Mouse (Mus musculus): Measurements from ENCODE around the gene Ranbp17. TPM values are rescaled to one million over a fixed set of nuclear protein-coding genes. Genes with fewer than 3 reads are reported as not detected.

Gene Ranbp17
- polyA plus RNA-seq, 1 experiment from 2014 or later: 9.4 TPM

- Histone ChIP-seq H3K9ac (replicated peaks) (no peak overlapping the region), H3K4me2 (no peak overlapping the region), H3K4me3 (replicated peaks) (no peak overlapping the region), H3K9me3 (replicated peaks) (no peaks in the 10 kb centered on the region), H3K36me3 (no peaks in the 10 kb centered on the region), H3K4me1 (peaks cover 18% of the 10 kb centered on the region), H3K27ac (replicated peaks) (no peak overlapping the region), H3K27me3 (replicated peaks) (peaks cover 73% of the 10 kb centered on the region)
- no peak for ATAC-seq (ENCODE audit: low FRiP score)
- WGBS: 29% methylated on average over 7 of the region's 7 CpGs
Measured at GRCm38 (mm10) chr11:33195061-33195460, 318.5 kb downstream of the Ranbp17 start.

- WGBS: under 1% methylated on average over 12 of the region's 12 CpGs
- no peak for ATAC-seq (ENCODE audit: low FRiP score)
- H3K4me2 ChIP-seq: peak overlapping the region; percentile 26
- no peak overlapping the region for H3K4me3 ChIP-seq (replicated peaks)
- no peaks in the 10 kb centered on the region for H3K36me3 ChIP-seq
- H3K27ac ChIP-seq (replicated peaks): no peak overlapping the region; the same call in 1 of the 2 replicates
- H3K27me3 ChIP-seq (replicated peaks): peaks cover 66% of the 10 kb centered on the region
- no peak overlapping the region for H3K9ac ChIP-seq (replicated peaks)
- peaks cover 17% of the 10 kb centered on the region for H3K4me1 ChIP-seq
- no peaks in the 10 kb centered on the region for H3K9me3 ChIP-seq (replicated peaks)
Measured at GRCm38 (mm10) chr11:33193695-33194094, 319.9 kb downstream of the Ranbp17 start.

GRCm38 (mm10) chr11:33181804-33182203 is 331.7 kb downstream of the Ranbp17 start:
- no peak for ATAC-seq (ENCODE audit: low FRiP score)
- no peak overlapping the region for H3K9ac ChIP-seq (replicated peaks)
- H3K27ac ChIP-seq (replicated peaks): no peak overlapping the region
- H3K4me2 ChIP-seq: no peak overlapping the region
- H3K27me3 ChIP-seq (replicated peaks): peaks cover 16% of the 10 kb centered on the region
- H3K4me3 ChIP-seq (replicated peaks): no peak overlapping the region
- H3K4me1 ChIP-seq: peaks cover 13% of the 10 kb centered on the region
- H3K9me3 ChIP-seq (replicated peaks): no peaks in the 10 kb centered on the region
- H3K36me3 ChIP-seq: no peaks in the 10 kb centered on the region
- 83% methylated on average over 3 of the region's 3 CpGs for WGBS

- H3K9me3 ChIP-seq (replicated peaks): no peaks in the 10 kb centered on the region
- no peak for ATAC-seq (ENCODE audit: low FRiP score)
- peaks cover 16% of the 10 kb centered on the region for H3K27me3 ChIP-seq (replicated peaks)
- H3K4me3 ChIP-seq (replicated peaks): no peak overlapping the region; the same call in 1 of the 2 replicates
- no peak overlapping the region for H3K27ac ChIP-seq (replicated peaks)
- no peak overlapping the region for H3K9ac ChIP-seq (replicated peaks)
- WGBS: 6% methylated on average over 18 of the region's 18 CpGs
- peaks cover 13% of the 10 kb centered on the region for H3K4me1 ChIP-seq
- peak overlapping the region; percentile 45 for H3K4me2 ChIP-seq
- H3K36me3 ChIP-seq: no peaks in the 10 kb centered on the region
Measured at GRCm38 (mm10) chr11:33180701-33181116, 332.8 kb downstream of the Ranbp17 start.

GRCm38 (mm10) chr11:33179802-33180201 is 333.7 kb downstream of the Ranbp17 start:
- Histone ChIP-seq H3K4me2 (no peak overlapping the region), H3K27me3 (replicated peaks) (peaks cover 20% of the 10 kb centered on the region), H3K36me3 (no peaks in the 10 kb centered on the region), H3K4me3 (replicated peaks) (no peak overlapping the region), H3K4me1 (peaks cover 13% of the 10 kb centered on the region), H3K27ac (replicated peaks) (no peak overlapping the region), H3K9ac (replicated peaks) (no peak overlapping the region), H3K9me3 (replicated peaks) (no peaks in the 10 kb centered on the region)
- 21% methylated on average over 1 of the region's 1 CpGs for WGBS
- ATAC-seq (ENCODE audit: low FRiP score): no peak

GRCm38 (mm10) chr11:33176525-33177245 is 336.9 kb downstream of the Ranbp17 start:
- Histone ChIP-seq H3K27ac (replicated peaks) (peak overlapping the region; percentile 18; the same call in 1 of the 2 replicates), H3K4me3 (replicated peaks) (no peak overlapping the region), H3K9ac (replicated peaks) (no peak overlapping the region), H3K36me3 (no peaks in the 10 kb centered on the region), H3K9me3 (replicated peaks) (no peaks in the 10 kb centered on the region), H3K27me3 (replicated peaks) (peaks cover 20% of the 10 kb centered on the region), H3K4me1 (peaks cover 13% of the 10 kb centered on the region), H3K4me2 (no peak overlapping the region; the same call in 1 of the 2 replicates)
- 28% methylated on average over 20 of the region's 20 CpGs for WGBS
- peak; percentile 68; the same call in 1 of the 2 replicates for ATAC-seq (ENCODE audit: low FRiP score)

- peaks cover 7% of the 10 kb centered on the region for H3K4me1 ChIP-seq
- no peak overlapping the region for H3K27ac ChIP-seq (replicated peaks)
- no peak overlapping the region for H3K4me3 ChIP-seq (replicated peaks)
- H3K36me3 ChIP-seq: no peaks in the 10 kb centered on the region
- WGBS: 59% methylated on average over 3 of the region's 3 CpGs
- peaks cover 14% of the 10 kb centered on the region for H3K27me3 ChIP-seq (replicated peaks)
- peak; percentile 80 for ATAC-seq (ENCODE audit: low FRiP score)
- no peak overlapping the region for H3K4me2 ChIP-seq
- H3K9me3 ChIP-seq (replicated peaks): no peaks in the 10 kb centered on the region
- no peak overlapping the region for H3K9ac ChIP-seq (replicated peaks)
Measured at GRCm38 (mm10) chr11:33175768-33176167, 337.8 kb downstream of the Ranbp17 start.

- no peaks in the 10 kb centered on the region for H3K9me3 ChIP-seq (replicated peaks)
- no peak for ATAC-seq (ENCODE audit: low FRiP score)
- no peaks in the 10 kb centered on the region for H3K4me1 ChIP-seq
- 0 out of 2 replicates have a peak, but pooled peaks cover 4% of the 10 kb centered on the region for H3K27me3 ChIP-seq (replicated peaks)
- no peak overlapping the region for H3K27ac ChIP-seq (replicated peaks)
- H3K36me3 ChIP-seq: no peaks in the 10 kb centered on the region
- H3K9ac ChIP-seq (replicated peaks): no peak overlapping the region
- no peak overlapping the region for H3K4me2 ChIP-seq
- H3K4me3 ChIP-seq (replicated peaks): no peak overlapping the region
- WGBS: 13% methylated on average over 9 of the region's 9 CpGs
Measured at GRCm38 (mm10) chr11:33170489-33170888, 343.1 kb downstream of the Ranbp17 start.

GRCm38 (mm10) chr11:33162998-33163506 is 350.5 kb downstream of the Ranbp17 start, which contains the start of gene Npm1:
Npm1 (minus strand) TSS chr11:33163206.
- 3% methylated on average over 49 of the region's 49 CpGs for WGBS
- Histone ChIP-seq H3K27me3 (replicated peaks) (no peaks in the 10 kb centered on the region), H3K36me3 (peaks cover 28% of the 10 kb centered on the region)

GRCm38 (mm10) chr11:33162211-33162997 is 351.1 kb downstream of the Ranbp17 start:
- Histone ChIP-seq H3K4me2 (peak overlapping the region; percentile 85), H3K9me3 (replicated peaks) (no peaks in the 10 kb centered on the region), H3K36me3 (peaks cover 33% of the 10 kb centered on the region), H3K27me3 (replicated peaks) (no peaks in the 10 kb centered on the region), H3K4me3 (replicated peaks) (peak overlapping the region; percentile 99), H3K9ac (replicated peaks) (peak overlapping the region; percentile 97), H3K27ac (replicated peaks) (peak overlapping the region; percentile 92), H3K4me1 (peaks cover 26% of the 10 kb centered on the region)
- peak; percentile 73 for ATAC-seq (ENCODE audit: low FRiP score)
- WGBS: 3% methylated on average over 47 of the region's 53 CpGs

More at GRCm38 (mm10) chr11:33162998-33163506, 350.5 kb downstream of the Ranbp17 start, which contains the start of gene Npm1:
- peak within 1 kb of the TSS; percentile 97 for H3K27ac ChIP-seq (replicated peaks)
- H3K9me3 ChIP-seq (replicated peaks): no peaks in the 10 kb centered on the region
- H3K4me2 ChIP-seq: peak within 1 kb of the TSS; percentile 85
- H3K4me3 ChIP-seq (replicated peaks): peak within 1 kb of the TSS; percentile 99
- peak within 1 kb of the TSS; percentile 97 for H3K9ac ChIP-seq (replicated peaks)
- peaks cover 26% of the 10 kb centered on the region for H3K4me1 ChIP-seq
- ATAC-seq (ENCODE audit: low FRiP score): peak; percentile 96
